Comparison of ENCODE assay signal across 7 mouse cellular contexts in the genomic region with DNA sequence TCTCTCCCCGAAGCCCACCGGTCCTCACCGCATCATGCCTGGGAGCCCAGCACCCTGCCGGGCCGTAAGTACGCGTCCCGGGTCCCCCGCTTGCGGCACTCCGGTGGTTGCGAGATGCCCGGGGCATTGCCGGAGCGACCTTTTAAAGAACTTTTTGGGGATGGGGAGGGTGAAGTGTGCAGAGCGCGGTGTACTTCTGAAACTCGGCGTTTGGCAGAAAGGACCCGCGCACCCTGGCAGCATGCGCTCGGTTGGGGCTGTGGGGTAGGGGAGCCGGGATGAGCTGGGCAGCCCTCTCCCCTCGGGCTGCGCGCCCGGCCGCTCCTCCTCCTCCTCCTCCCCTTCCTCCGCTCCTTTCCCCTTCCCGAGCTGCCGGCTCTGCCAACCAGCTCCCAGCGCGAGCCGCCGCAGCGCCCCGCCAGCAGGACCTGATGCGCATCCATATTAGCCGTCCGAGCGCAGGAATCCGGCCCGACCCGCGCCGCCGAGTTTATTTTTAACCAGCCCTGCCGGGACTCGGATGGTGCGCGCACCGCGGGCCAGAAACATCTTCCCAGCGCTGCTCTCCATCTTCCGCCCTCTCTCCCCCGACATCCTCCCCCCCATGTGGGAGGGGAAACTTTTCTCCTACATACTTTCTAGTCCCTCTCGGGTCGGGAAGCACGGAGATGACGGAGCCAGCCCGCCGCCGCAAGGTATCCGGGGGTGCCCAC. TPM values are rescaled to one million over a fixed set of nuclear protein-coding genes. Genes with fewer than 3 reads are reported as not detected.
DNase-seq lines count a peak whose midpoint lies in the region; ATAC-seq and TF ChIP-seq lines count a peak whose summit lies in the region.

No protein-coding gene starts in this region.

- H3K27ac ChIP-seq in gastrocnemius, adult 2 months, result peak overlapping the region; percentile 92
- H3K27ac ChIP-seq in hindbrain, postnatal 0 days, result peak overlapping the region; percentile 74
- peak overlapping the region; percentile 93 for H3K27ac ChIP-seq in limb, embryonic 10.5 days
- H3K27ac ChIP-seq in midbrain, embryonic 10.5 days (replicated peaks), result peak overlapping the region; percentile 93

- H3K4me3 ChIP-seq in gastrocnemius, adult 2 months, result peak overlapping the region; percentile 97
- peak overlapping the region; percentile 66 for H3K4me3 ChIP-seq in hindbrain, postnatal 0 days (ENCODE audit: low read length)
- peak overlapping the region; percentile 88 for H3K4me3 ChIP-seq in limb, embryonic 10.5 days
- H3K4me3 ChIP-seq in midbrain, embryonic 10.5 days, result peak overlapping the region; percentile 89

- ATAC-seq in hindbrain, postnatal 0 days, result peak; percentile 59

- H3K9me3 ChIP-seq in hindbrain, postnatal 0 days (ENCODE audit: low read length), result no peaks in the 10 kb centered on the region
- no peaks in the 10 kb centered on the region for H3K9me3 ChIP-seq in limb, embryonic 10.5 days (replicated peaks)
- H3K9me3 ChIP-seq in midbrain, embryonic 10.5 days (replicated peaks), result no peaks in the 10 kb centered on the region

- peaks cover 12% of the 10 kb centered on the region; the same call in 1 of the 2 replicates for H3K4me1 ChIP-seq in hindbrain, postnatal 0 days (ENCODE audit: insufficient read depth, low read length)
- H3K4me1 ChIP-seq in limb, embryonic 10.5 days, result peaks cover 40% of the 10 kb centered on the region
- peaks cover 65% of the 10 kb centered on the region for H3K4me1 ChIP-seq in midbrain, embryonic 10.5 days

- H3K9ac ChIP-seq in hindbrain, postnatal 0 days (replicated peaks; ENCODE audit: low read length), result peak overlapping the region; percentile 58

- no peaks in the 10 kb centered on the region for H3K36me3 ChIP-seq in hindbrain, postnatal 0 days (ENCODE audit: insufficient read depth, low read length)
- H3K36me3 ChIP-seq in limb, embryonic 10.5 days, result no peaks in the 10 kb centered on the region
- H3K36me3 ChIP-seq in midbrain, embryonic 10.5 days, result no peaks in the 10 kb centered on the region

- no peak for TF ChIP-seq CTCF in gastrocnemius, adult 2 months (IDR thresholded peaks at IDR 0.05)
- no peak for TF ChIP-seq CTCF in hindbrain, postnatal 0 days (IDR thresholded peaks at IDR 0.05; ENCODE audit: low read depth)

- DNase-seq in T-cell, adult 2 months (ENCODE audit: low spot score), result peak; percentile 57
- peak; percentile 11 to 27 for DNase-seq in cerebellum, postnatal 36 days
- peak; percentile 84 for DNase-seq in gastrocnemius, adult 2 months
- peak; percentile 64 for DNase-seq in hindbrain, postnatal 0 days (ENCODE audit: low spot score)
- peak; percentile 80 for DNase-seq in limb, embryonic 10.5 days (ENCODE audit: low spot score)
- DNase-seq in midbrain, embryonic 10.5 days (ENCODE audit: low spot score), result peak; percentile 81
- DNase-seq in right cerebral cortex, postnatal 4 days, result peak; percentile 40

- no peaks in the 10 kb centered on the region; the same call in 1 of the 2 replicates for H3K27me3 ChIP-seq in hindbrain, postnatal 0 days (ENCODE audit: insufficient read depth, low read length)
- peaks cover 10% of the 10 kb centered on the region; the same call in 1 of the 2 replicates for H3K27me3 ChIP-seq in limb, embryonic 10.5 days (ENCODE audit: low read depth, poor library complexity, severe bottlenecking)
- peaks cover 68% of the 10 kb centered on the region for H3K27me3 ChIP-seq in midbrain, embryonic 10.5 days (ENCODE audit: low read depth, poor library complexity, severe bottlenecking)

- peak overlapping the region; percentile 98 for H3K4me2 ChIP-seq in hindbrain, postnatal 0 days (ENCODE audit: low read depth, low read length)

- intact Hi-C loops in gastrocnemius, adult 2 months (cut with DNase I), result loop anchor here (5.0 kb wide), 1 partner anchor 116 kb away; no protein-coding TSS in a partner anchor

- under 1% methylated on average over 61 of the region's 65 CpGs for WGBS in hindbrain, postnatal 0 days
- WGBS in limb, embryonic 10.5 days, result under 1% methylated on average over 65 of the region's 65 CpGs
- under 1% methylated on average over 61 of the region's 65 CpGs for WGBS in midbrain, embryonic 10.5 days

RNA-seq across cellular contexts. Expression of a gene that starts 48.2 kb away (rescaled TPM):
- 10 to 100 TPM; 20.7 to 25.4 TPM for total RNA-seq in gastrocnemius, adult 2 months (2021)
- total RNA-seq in hindbrain, postnatal 0 days (2014; rRNA removed), result 6.0 and 9.3 TPM in 2 replicates
- polyA plus RNA-seq in hindbrain, postnatal 0 days (2015; fragmentation: Nextera tagmentation; extraction: Ambion mirVana), result 2.3 and 3.2 TPM in 2 replicates
- polyA plus RNA-seq in limb, embryonic 10.5 days (2016; fragmentation: Nextera tagmentation; extraction: Ambion mirVana), result 5.4 and 5.9 TPM in 2 replicates
- polyA plus RNA-seq in midbrain, embryonic 10.5 days (2016; fragmentation: Nextera tagmentation; extraction: Ambion mirVana), result 4.5 and 4.8 TPM in 2 replicates

Comparison
In these comparisons a context has a peak if more than half of its experiments do, and no peak if none do; other contexts are left out.
1. Peak in every context shown above with its lines: DNase-seq, ATAC-seq, H3K4me3 ChIP-seq and H3K27ac ChIP-seq.
2. DNase-seq: peak in every context shown above with its lines; median percentile 84 in gastrocnemius, adult 2 months; 81 in midbrain, embryonic 10.5 days; 80 in limb, embryonic 10.5 days; 64 in hindbrain, postnatal 0 days; 57 in T-cell, adult 2 months; 40 in right cerebral cortex, postnatal 4 days; 19 in cerebellum, postnatal 36 days.